Mouse (Mus musculus) liver, postnatal 0 days (tissue): ENCODE data around the gene Timm22. TPM values are rescaled to one million over a fixed set of nuclear protein-coding genes. Genes with fewer than 3 reads are reported as not detected.

Experiments used
- ATAC-seq: fragments of 200-750 bp; cut with Nextera tagmentation; 2 replicates; pipeline ENCODE4 v1.8.0; 2017; ENCODE audit warnings: mild to moderate bottlenecking, moderate library complexity
- DNase-seq: peaks from one replicate; pipeline ENCODE4 v3.0.0-alpha.2; 2016
- H3K27ac ChIP-seq: fragments of 300-500 bp; sonication (generic); 2 replicates; pipeline ENCODE4 v1.5.1; 2014; ENCODE audit warnings: antibody characterized with exemption, moderate library complexity, mild to moderate bottlenecking, low read depth
- H3K27me3 ChIP-seq: fragments of 300-500 bp; sonication (generic); 2 replicates; pipeline ENCODE4 v1.6.1; 2014; ENCODE audit warnings: low read length, control low read depth, mixed read lengths; ENCODE audit not compliant: insufficient read depth
- H3K36me3 ChIP-seq: fragments of 300-500 bp; sonication (generic); replicated peaks from 2 replicates; pipeline ENCODE4 v1.6.1; 2014; ENCODE audit warnings: mild to moderate bottlenecking, control low read depth, low read length, moderate library complexity, mixed read lengths; ENCODE audit not compliant: insufficient read depth
- H3K4me1 ChIP-seq: fragments of 300-500 bp; sonication (generic); 2 replicates; pipeline ENCODE4 v1.6.1; 2014; ENCODE audit warnings: antibody characterized with exemption, mild to moderate bottlenecking, control low read depth; ENCODE audit not compliant: insufficient read depth
- H3K4me2 ChIP-seq: fragments of 300-500 bp; sonication (generic); 2 replicates; pipeline ENCODE4 v1.6.1; 2014; ENCODE audit warnings: low read depth, mild to moderate bottlenecking, low read length, moderate library complexity, mixed read lengths
- H3K4me3 ChIP-seq: fragments of 300-500 bp; sonication (generic); 2 replicates; pipeline ENCODE4 v1.5.1; 2014; ENCODE audit warnings: low read depth, low read length
- H3K9ac ChIP-seq: fragments of 300-500 bp; sonication (generic); replicated peaks from 2 replicates; pipeline ENCODE4 v1.6.1; 2014; ENCODE audit warnings: mild to moderate bottlenecking, moderate library complexity
- H3K9me3 ChIP-seq: fragments of 300-500 bp; sonication (generic); 2 replicates; pipeline ENCODE4 v1.6.1; 2016; ENCODE audit warnings: mild to moderate bottlenecking, control low read depth, low read length, mixed read lengths
- CTCF ChIP-seq: sonication (generic); IDR thresholded peaks from 2 replicates; pipeline ENCODE4 v1.5.1; 2016; ENCODE audit warnings: antibody characterized with exemption, low read depth
- EP300 ChIP-seq: IDR thresholded peaks from 2 replicates; pipeline ENCODE4 v1.6.1; 2016; ENCODE audit warnings: antibody characterized with exemption, low read depth, mild to moderate bottlenecking
- WGBS: fragments of 180-500 bp; shearing (Covaris S2); extraction: QIAGEN DNeasy Blood & Tissue Kit; methylation state at CpG from one replicate; pipeline ENCODE4 v1.1.7; 2014; ENCODE audit not compliant: insufficient replicate concordance; 5-methylcytosine and 5-hydroxymethylcytosine counted together
- polyA plus RNA-seq: library from polyadenylated mRNA; unstranded; fragments of >200 nt; fragmentation: Nextera tagmentation; extraction: Ambion mirVana; gene quantifications from 2 replicates; pipeline ENCODE4 v1.2.1, GENCODE M21; 2015

Timm22 gene
- polyA plus RNA-seq, 1 experiment from 2014 or later = 38.4 TPM

GRCm38 (mm10) chr11:76459489-76459888 lies 52.7 kb downstream of the Timm22 start:
- no peak for ATAC-seq
- no peak overlapping the region for H3K4me3 ChIP-seq
- no peaks in the 10 kb centered on the region for H3K27me3 ChIP-seq
- H3K36me3 ChIP-seq = peaks cover 11% of the 10 kb centered on the region
- 67% methylated on average over 3 of the region's 3 CpGs for WGBS
- H3K9ac ChIP-seq = no peak overlapping the region
- no peak for TF ChIP-seq EP300
- no peak for TF ChIP-seq CTCF
- H3K9me3 ChIP-seq = no peaks in the 10 kb centered on the region
- no peak overlapping the region for H3K27ac ChIP-seq
- no peak for DNase-seq
- H3K4me1 ChIP-seq = peaks cover 8% of the 10 kb centered on the region; the same call in 1 of the 2 replicates
- H3K4me2 ChIP-seq = no peak overlapping the region

GRCm38 (mm10) chr11:76461201-76461600 lies 54.4 kb downstream of the Timm22 start:
- no peak overlapping the region for H3K9ac ChIP-seq
- no peak for DNase-seq
- TF ChIP-seq CTCF (no peak), EP300 (no peak)
- ATAC-seq = no peak
- H3K9me3 ChIP-seq = no peaks in the 10 kb centered on the region
- peaks cover 5% of the 10 kb centered on the region; the same call in 1 of the 2 replicates for H3K36me3 ChIP-seq
- no peak overlapping the region for H3K4me2 ChIP-seq
- 48% methylated on average over 6 of the region's 6 CpGs for WGBS
- H3K27ac ChIP-seq = no peak overlapping the region
- no peaks in the 10 kb centered on the region for H3K27me3 ChIP-seq
- no peak overlapping the region for H3K4me3 ChIP-seq
- H3K4me1 ChIP-seq = peaks cover 8% of the 10 kb centered on the region; the same call in 1 of the 2 replicates

DNA sequence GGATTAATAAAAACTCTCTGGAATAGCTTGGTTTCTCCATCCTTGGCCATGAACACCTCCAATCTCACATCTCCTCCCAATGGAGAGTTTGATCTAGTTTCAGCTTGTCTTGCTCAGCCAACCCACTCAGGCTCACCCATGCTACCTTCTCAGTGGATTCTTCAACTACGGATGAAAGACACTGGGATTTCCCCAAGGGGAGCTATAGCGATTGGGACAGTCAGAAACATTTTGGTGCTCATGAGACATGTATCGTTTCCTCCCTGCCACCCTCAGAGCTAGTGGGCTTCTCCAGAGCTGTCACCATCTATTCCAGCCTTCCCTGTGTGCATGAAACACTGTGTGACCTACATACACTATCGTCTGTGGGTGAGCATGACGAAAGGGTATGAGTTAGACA lies 54.9 kb downstream of the Timm22 start:
- Histone ChIP-seq H3K4me3 (no peak overlapping the region), H3K4me2 (no peak overlapping the region), H3K9ac (no peak overlapping the region), H3K27ac (no peak overlapping the region), H3K4me1 (peaks cover 8% of the 10 kb centered on the region; the same call in 1 of the 2 replicates), H3K9me3 (no peaks in the 10 kb centered on the region), H3K36me3 (peaks cover 5% of the 10 kb centered on the region; the same call in 1 of the 2 replicates), H3K27me3 (no peaks in the 10 kb centered on the region)
- ATAC-seq = no peak
- DNase-seq = no peak
- TF ChIP-seq EP300 (no peak), CTCF (no peak)
- WGBS = 80% methylated on average over 5 of the region's 5 CpGs

DNA sequence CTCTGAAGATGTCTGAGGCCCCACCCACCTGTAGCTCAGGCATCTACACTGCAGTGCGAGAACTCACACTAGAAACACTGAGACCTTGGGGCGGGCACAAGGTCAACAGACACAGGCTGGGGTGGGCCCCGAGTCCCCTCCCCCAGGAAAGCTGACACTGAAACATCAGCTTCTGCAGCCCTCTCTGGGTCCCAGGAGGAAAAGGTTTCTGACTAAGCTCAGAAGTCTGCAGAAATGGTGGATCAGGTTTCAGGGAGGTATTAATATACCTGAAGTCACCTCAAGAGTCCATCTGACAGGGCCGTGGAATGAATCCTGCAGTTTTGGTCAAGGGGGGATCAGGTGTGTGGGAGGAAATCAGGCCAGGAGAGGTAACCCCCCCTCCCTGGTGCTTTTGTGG lies 59.1 kb downstream of the Timm22 start:
- WGBS = 76% methylated on average over 4 of the region's 4 CpGs
- no peak for DNase-seq
- TF ChIP-seq EP300 (no peak), CTCF (no peak)

More for the DNA sequence above, 59.1 kb downstream of the Timm22 start:
- H3K27me3 ChIP-seq = no peaks in the 10 kb centered on the region
- no peak for ATAC-seq
- H3K27ac ChIP-seq = no peak overlapping the region
- H3K9me3 ChIP-seq = no peaks in the 10 kb centered on the region
- H3K36me3 ChIP-seq = peaks cover 5% of the 10 kb centered on the region; the same call in 1 of the 2 replicates
- H3K4me1 ChIP-seq = peaks cover 4% of the 10 kb centered on the region; the same call in 1 of the 2 replicates
- no peak overlapping the region for H3K9ac ChIP-seq
- no peak overlapping the region for H3K4me3 ChIP-seq
- no peak overlapping the region for H3K4me2 ChIP-seq

Other genes with a start within 250 kb of the Timm22 start
- gene Vps53, start 227.3 kb upstream of the Timm22 start, polyA plus RNA-seq = 15.4 and 16.2 TPM in 2 replicates
- 2.3 and 2.5 TPM in 2 replicates for gene Fam57a, start 227.3 kb upstream of the Timm22 start, polyA plus RNA-seq
- gene Dbil5, start 189.3 kb upstream of the Timm22 start, polyA plus RNA-seq = 0.73 and 0.86 TPM in 2 replicates
- 6.8 and 9.5 TPM in 2 replicates for gene Gemin4, start 189.3 kb upstream of the Timm22 start, polyA plus RNA-seq
- gene Mrm3, start 163.2 kb upstream of the Timm22 start, polyA plus RNA-seq = 13.9 and 14.8 TPM in 2 replicates
- 41.8 and 43.6 TPM in 2 replicates for gene Glod4, start 163.2 kb upstream of the Timm22 start, polyA plus RNA-seq
- 2.5 and 2.6 TPM in 2 replicates for gene Nxn, start 7.8 kb upstream of the Timm22 start, polyA plus RNA-seq
- 3.4 and 3.6 TPM in 2 replicates for gene Abr, start 215.4 kb downstream of the Timm22 start, polyA plus RNA-seq